Comparison of ENCODE assay signal across 10 mouse cellular contexts in genomic region chr19:6453349-6453748, GRCm38 (mm10). TPM values are rescaled to one million over a fixed set of nuclear protein-coding genes. Genes with fewer than 3 reads are reported as not detected.
DNase-seq lines count a peak whose midpoint lies in the region; ATAC-seq and TF ChIP-seq lines count a peak whose summit lies in the region.
"Had no signal": no experiment of that assay in that cellular context is flagged by ENCODE, and none has a peak within 500 bp of the region (broad histone marks: within the 10 kb centered on the region; RNA-seq: fewer than 3 reads in every experiment).

No protein-coding gene starts in this region.

- peak; percentile 81 for DNase-seq in cerebellum, adult 9-10 months
- DNase-seq in forebrain, postnatal 0 days, result peak; percentile 63
- DNase-seq in layer of hippocampus, adult 2 months (ENCODE audit: low spot score in 2 of 2), result peak; percentile 69 to 82
- DNase-seq in spleen, adult 12 weeks (ENCODE audit: low spot score), result no peak
- DNase-seq: lung, embryonic 14.5 days; thymus, postnatal 25 days had no signal

- no peaks in the 10 kb centered on the region for H3K27me3 ChIP-seq in forebrain, postnatal 0 days (ENCODE audit: insufficient read depth, low read length)
- H3K27me3 ChIP-seq in neural tube, embryonic 13.5 days, result no peaks in the 10 kb centered on the region
- H3K27me3 ChIP-seq in kidney, embryonic 14.5 days (ENCODE audit: control insufficient read depth, insufficient read depth, low read length), result no peaks in the 10 kb centered on the region

- ATAC-seq in forebrain, postnatal 0 days, result peak; percentile 32
- ATAC-seq in neural tube, embryonic 13.5 days (ENCODE audit: low read depth), result peak; percentile 2; the same call in 1 of the 2 replicates
- no peak for ATAC-seq in activated CD4-positive, CD25-positive, alpha-beta regulatory T cell, adult 4 months
- ATAC-seq in granulocyte monocyte progenitor cell, adult 5-6 weeks (replicated peaks; ENCODE audit: poor library complexity, severe bottlenecking), result no peak
- no peak for ATAC-seq in kidney, embryonic 14.5 days (ENCODE audit: low FRiP score, low TSS enrichment)

- H3K27ac ChIP-seq in forebrain, postnatal 0 days (ENCODE audit: low read depth, low read length), result peak overlapping the region; percentile 41
- H3K27ac ChIP-seq in layer of hippocampus, adult 2 months, result peak overlapping the region; percentile 86
- H3K27ac ChIP-seq in neural tube, embryonic 13.5 days (replicated peaks), result peak overlapping the region; percentile 84
- no peak overlapping the region for H3K27ac ChIP-seq in kidney, embryonic 14.5 days (ENCODE audit: low read depth, low read length)

- no peak overlapping the region for H3K4me2 ChIP-seq in forebrain, postnatal 0 days (ENCODE audit: low read depth)
- no peak overlapping the region for H3K4me2 ChIP-seq in neural tube, embryonic 13.5 days
- no peak overlapping the region for H3K4me2 ChIP-seq in kidney, embryonic 14.5 days (replicated peaks; ENCODE audit: low read depth, low read length)
- H3K4me2 ChIP-seq: lung, embryonic 14.5 days had no signal

- H3K9ac ChIP-seq in forebrain, postnatal 0 days, result no peak overlapping the region
- peak overlapping the region; percentile 31 for H3K9ac ChIP-seq in neural tube, embryonic 13.5 days
- no peak overlapping the region for H3K9ac ChIP-seq in kidney, embryonic 14.5 days (ENCODE audit: low read depth, low read length)
- H3K9ac ChIP-seq: lung, embryonic 14.5 days had no signal

- no peaks in the 10 kb centered on the region for H3K9me3 ChIP-seq in forebrain, postnatal 0 days (ENCODE audit: low read length)
- no peaks in the 10 kb centered on the region for H3K9me3 ChIP-seq in neural tube, embryonic 13.5 days
- no peaks in the 10 kb centered on the region for H3K9me3 ChIP-seq in kidney, embryonic 14.5 days (ENCODE audit: control insufficient read depth, low read length)

- 61% methylated on average over 8 of the region's 8 CpGs for WGBS in forebrain, postnatal 0 days
- 51% methylated on average over 8 of the region's 8 CpGs for WGBS in neural tube, embryonic 13.5 days
- 86% methylated on average over 8 of the region's 8 CpGs for WGBS in kidney, embryonic 14.5 days

- TF ChIP-seq CTCF in forebrain, postnatal 0 days (IDR thresholded peaks at IDR 0.05; ENCODE audit: low read depth), result no peak
- TF ChIP-seq CTCF in layer of hippocampus, adult 2 months (conservative IDR thresholded peaks at IDR 0.05), result no peak

- H3K4me1 ChIP-seq in forebrain, postnatal 0 days (ENCODE audit: insufficient read depth), result peaks cover 23% of the 10 kb centered on the region
- peaks cover 53% of the 10 kb centered on the region for H3K4me1 ChIP-seq in neural tube, embryonic 13.5 days (replicated peaks)
- no peaks in the 10 kb centered on the region for H3K4me1 ChIP-seq in kidney, embryonic 14.5 days (ENCODE audit: control insufficient read depth, insufficient read depth, low read length)

- H3K36me3 ChIP-seq in forebrain, postnatal 0 days (ENCODE audit: insufficient read depth), result peaks cover 28% of the 10 kb centered on the region
- H3K36me3 ChIP-seq in neural tube, embryonic 13.5 days, result peaks cover 32% of the 10 kb centered on the region
- H3K36me3 ChIP-seq in kidney, embryonic 14.5 days (ENCODE audit: control insufficient read depth, insufficient read depth, low read length), result no peaks in the 10 kb centered on the region

- H3K4me3 ChIP-seq in forebrain, postnatal 0 days (ENCODE audit: low read depth, low read length), result no peak overlapping the region
- H3K4me3 ChIP-seq in layer of hippocampus, adult 2 months, result no peak overlapping the region
- H3K4me3 ChIP-seq in neural tube, embryonic 13.5 days, result no peak overlapping the region
- H3K4me3 ChIP-seq in kidney, embryonic 14.5 days (ENCODE audit: low read length), result no peak overlapping the region

RNA-seq across cellular contexts. Expression of gene Nrxn2, which starts 34.8 kb away (rescaled TPM):
- 213 and 256 TPM in 2 replicates for total RNA-seq in forebrain, postnatal 0 days (2014; rRNA removed)
- 45.1 and 49.4 TPM in 2 replicates for polyA plus RNA-seq in forebrain, postnatal 0 days (2015; fragmentation: Nextera tagmentation; extraction: Ambion mirVana)
- 100 to 1,000 TPM; 405 to 437 TPM for total RNA-seq in layer of hippocampus, adult 2 months (2021)
- 24.0 and 28.9 TPM in 2 replicates for polyA plus RNA-seq in neural tube, embryonic 13.5 days (2015; fragmentation: Nextera tagmentation; extraction: Ambion mirVana)
- under 1 TPM in 1 of 2 experiments, not detected in 1; 0.16 TPM for polyA plus RNA-seq in activated CD4-positive, CD25-positive, alpha-beta regulatory T cell, adult 4 months (2017; shearing (Covaris generic))
- not detected in 2 replicates for total RNA-seq in granulocyte monocyte progenitor cell, adult 5-6 weeks (2014; fragmentation: Nextera tagmentation)
- total RNA-seq in granulocyte monocyte progenitor cell, adult 5-6 weeks (2017), result not detected in 2 replicates
- 5.4 and 8.4 TPM in 2 replicates for polyA plus RNA-seq in kidney, embryonic 14.5 days (2014; fragmentation: Nextera tagmentation; extraction: Ambion mirVana)

RNA-seq across cellular contexts. Expression of gene Rasgrp2, which starts 54.2 kb away (rescaled TPM):
- 125 and 170 TPM in 2 replicates for total RNA-seq in forebrain, postnatal 0 days (2014; rRNA removed)
- 130 and 150 TPM in 2 replicates for polyA plus RNA-seq in forebrain, postnatal 0 days (2015; fragmentation: Nextera tagmentation; extraction: Ambion mirVana)
- total RNA-seq in layer of hippocampus, adult 2 months (2021), result 10 to 100 TPM; 31.3 to 36.7 TPM
- polyA plus RNA-seq in neural tube, embryonic 13.5 days (2015; fragmentation: Nextera tagmentation; extraction: Ambion mirVana), result 44.1 and 49.9 TPM in 2 replicates
- polyA plus RNA-seq in activated CD4-positive, CD25-positive, alpha-beta regulatory T cell, adult 4 months (2017; shearing (Covaris generic)), result 100 to 1,000 TPM; 128 to 133 TPM
- total RNA-seq in granulocyte monocyte progenitor cell, adult 5-6 weeks (2014; fragmentation: Nextera tagmentation), result 279 and 345 TPM in 2 replicates
- 308 and 310 TPM in 2 replicates for total RNA-seq in granulocyte monocyte progenitor cell, adult 5-6 weeks (2017)
- 77.1 and 78.6 TPM in 2 replicates for polyA plus RNA-seq in kidney, embryonic 14.5 days (2014; fragmentation: Nextera tagmentation; extraction: Ambion mirVana)

Comparison
In these comparisons a context has a peak if more than half of its experiments do, and no peak if none do; other contexts are left out.
1. ATAC-seq: peak in forebrain, postnatal 0 days (single experiment) and neural tube, embryonic 13.5 days (single experiment); none in activated CD4-positive, CD25-positive, alpha-beta regulatory T cell, adult 4 months (single experiment), granulocyte monocyte progenitor cell, adult 5-6 weeks (single experiment) and kidney, embryonic 14.5 days (single experiment).